Mouse (Mus musculus): Measurements from ENCODE around the gene Hyal6.
A peak's percentile ranks its signal among the peaks of the same experiment; 100 is the strongest.

The Hyal6 gene

GRCm38 (mm10) chr6:24732945-24733344, at the start of gene Hyal6:
Gene Hyal6 (plus strand): TSS chr6:24733245.
- DNase-seq: no peak

GRCm38 (mm10) chr6:24687871-24688270, 45.2 kb upstream of the Hyal6 start:
- no peak for DNase-seq

GRCm38 (mm10) chr6:24694455-24695410, 38.3 kb upstream of the Hyal6 start:
- no peak for DNase-seq

DNA sequence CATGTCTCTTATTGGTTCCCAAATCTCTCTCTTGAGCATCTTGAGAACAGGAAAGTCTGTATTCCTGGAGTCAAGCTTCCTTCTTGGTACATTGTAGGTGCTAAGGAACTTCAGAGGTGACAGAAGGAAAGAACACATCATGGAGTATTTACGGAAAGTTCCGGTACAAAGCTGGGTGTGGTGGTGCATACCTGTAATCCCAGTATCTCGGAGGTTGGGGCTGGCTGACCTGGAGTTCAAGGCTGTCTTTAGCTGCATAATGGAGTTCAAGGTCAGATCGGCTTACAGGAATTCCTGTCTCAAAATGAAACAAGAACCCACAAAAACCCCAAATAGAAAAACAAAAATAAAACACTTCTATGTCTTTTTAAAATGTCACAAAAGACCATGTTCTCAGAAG, 36.9 kb upstream of the Hyal6 start:
- no peak for DNase-seq

GRCm38 (mm10) chr6:24697216-24697615, 35.8 kb upstream of the Hyal6 start:
- no peak for DNase-seq

DNA sequence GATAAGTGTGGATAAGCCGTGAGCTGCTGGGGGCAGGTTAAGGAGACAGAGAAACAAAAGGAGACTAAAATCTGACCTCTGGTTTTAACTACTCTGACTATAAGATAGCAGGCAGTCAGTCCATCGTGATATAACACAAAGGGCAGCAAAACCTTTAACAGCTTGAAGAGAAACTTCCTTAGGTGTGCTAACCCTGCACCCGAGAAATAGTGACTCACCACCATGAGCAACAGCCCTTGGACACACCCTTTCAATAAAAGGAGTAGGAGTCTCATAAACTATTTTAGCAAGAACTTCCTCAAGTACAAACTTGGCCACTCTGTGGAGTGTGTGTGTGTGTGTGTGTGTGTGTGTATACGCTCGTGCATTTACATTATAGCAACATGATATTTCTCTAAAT, 26.0 kb upstream of the Hyal6 start:
- no peak for DNase-seq

DNA sequence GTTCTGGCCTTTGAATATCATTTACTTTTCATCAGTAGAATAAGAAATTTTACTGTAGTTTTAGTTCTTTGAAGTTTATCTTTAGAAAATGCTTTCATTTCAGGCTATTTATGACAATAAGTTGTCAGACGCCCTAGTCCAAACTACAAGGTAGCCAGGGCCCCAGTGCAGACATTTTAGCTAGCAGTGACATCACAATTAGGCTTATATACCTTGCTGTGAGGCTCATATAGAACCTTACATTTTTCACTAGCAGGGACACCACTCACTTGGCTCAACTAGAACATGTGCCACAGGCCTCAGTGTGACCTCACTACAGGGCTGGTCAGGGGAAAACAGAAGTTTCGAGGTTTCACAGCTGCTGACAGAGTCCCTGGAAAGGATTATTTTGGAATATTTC, 25.5 kb upstream of the Hyal6 start:
- no peak for DNase-seq

DNA sequence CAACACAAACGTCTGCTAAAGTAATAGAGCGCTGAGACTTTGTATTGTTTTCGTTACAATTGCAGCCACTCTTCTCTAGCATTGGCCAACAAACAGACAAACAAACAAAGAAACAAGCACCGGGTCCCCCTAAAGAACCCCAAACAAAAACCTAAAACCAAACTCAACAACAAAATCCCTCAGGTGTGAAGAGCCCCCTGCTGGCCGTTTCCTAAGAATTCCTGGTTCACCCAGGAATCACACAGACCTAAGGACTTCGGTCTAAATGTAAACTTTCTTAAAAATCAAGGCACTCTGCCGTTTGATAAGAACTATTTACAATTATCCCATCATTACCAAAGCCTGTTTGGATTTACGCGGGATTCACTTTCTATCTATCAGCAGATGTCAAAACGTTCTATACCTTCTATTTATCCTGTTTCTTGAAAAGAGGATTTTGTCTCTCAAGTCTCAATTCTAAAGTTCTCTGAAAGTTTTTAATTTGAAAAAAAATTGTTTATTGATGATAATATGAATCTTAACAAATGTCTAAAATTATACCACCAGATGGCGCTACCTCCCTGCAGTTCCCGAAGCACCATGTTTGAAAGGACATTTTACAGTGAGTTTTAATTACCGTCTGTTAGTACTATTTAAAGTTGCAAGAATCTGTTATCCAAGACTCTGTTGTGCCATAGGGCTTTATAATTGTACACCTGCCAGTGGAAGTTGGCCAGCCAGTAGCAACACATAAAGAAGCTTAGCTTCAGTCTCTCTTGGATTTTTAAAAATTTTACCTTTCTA, 11.5 kb upstream of the Hyal6 start:
- peak; percentile 41 for DNase-seq

GRCm38 (mm10) chr6:24728130-24728529, 4.9 kb upstream of the Hyal6 start:
- no peak for DNase-seq

DNA sequence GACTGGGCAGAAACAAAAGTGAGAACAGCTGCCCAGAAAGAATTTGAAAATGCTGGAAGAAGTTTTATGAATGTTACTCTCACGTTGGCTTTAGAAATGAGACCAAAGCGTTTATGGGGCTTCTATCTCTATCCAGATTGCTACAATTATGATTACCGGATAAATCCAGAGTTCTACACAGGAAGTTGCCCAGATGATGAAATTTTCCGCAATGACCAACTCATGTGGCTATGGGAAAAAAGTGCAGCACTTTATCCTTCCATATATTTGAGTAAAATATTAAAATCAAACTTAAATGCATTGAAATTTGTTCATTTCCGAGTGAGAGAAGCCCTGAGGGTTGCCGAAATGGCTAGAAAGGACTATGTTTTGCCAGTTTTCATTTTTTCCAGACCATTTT, 1.5 kb downstream of the Hyal6 start:
- DNase-seq: no peak

- DNase-seq: no peak
Observed at GRCm38 (mm10) chr6:24748029-24748428, 15.0 kb downstream of the Hyal6 start, which contains the start of gene Hyal4. Gene Hyal4 (plus strand): TSS chr6:24748329.

- DNase-seq: no peak
Observed at GRCm38 (mm10) chr6:24759281-24759680, 26.2 kb downstream of the Hyal6 start.

- no peak for DNase-seq
Observed at GRCm38 (mm10) chr6:24766261-24766660, 33.2 kb downstream of the Hyal6 start.

- no peak for DNase-seq
Observed at GRCm38 (mm10) chr6:24779182-24779581, 46.1 kb downstream of the Hyal6 start.

DNA sequence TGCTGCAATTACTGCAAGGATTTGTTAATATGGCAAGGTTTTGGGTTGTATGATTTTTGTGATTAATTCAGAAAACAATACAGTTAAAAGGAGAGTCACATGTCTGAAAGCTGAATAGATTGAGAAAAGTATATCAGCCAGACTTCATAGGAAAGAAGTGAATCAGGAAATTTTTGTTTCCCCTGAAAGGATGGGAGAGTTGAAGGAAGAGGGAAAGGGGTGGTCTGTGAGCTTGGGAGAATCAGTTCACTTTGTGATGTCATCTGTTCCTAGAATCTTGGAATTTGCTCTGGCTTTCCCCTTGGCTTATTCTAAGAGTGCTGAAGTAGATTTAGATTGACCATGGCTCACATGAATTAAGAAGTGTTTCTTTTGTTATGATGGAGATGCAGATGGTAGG, 57.8 kb downstream of the Hyal6 start, which contains the start of gene Spam1:
TSS of gene Spam1 (plus strand) at position 301 of the 400 bp plus-strand sequence.
- DNase-seq: no peak

Measured in kidney, adult 18-20 months (tissue).